Mouse (Mus musculus): Measurements from ENCODE around the gene Gm21789.
"Not testable (repeated sequence)": the region's sequence is repeated elsewhere in the genome, so short reads cannot be mapped to it uniquely, and the experiment has no call there.

Gm21789 gene

DNA sequence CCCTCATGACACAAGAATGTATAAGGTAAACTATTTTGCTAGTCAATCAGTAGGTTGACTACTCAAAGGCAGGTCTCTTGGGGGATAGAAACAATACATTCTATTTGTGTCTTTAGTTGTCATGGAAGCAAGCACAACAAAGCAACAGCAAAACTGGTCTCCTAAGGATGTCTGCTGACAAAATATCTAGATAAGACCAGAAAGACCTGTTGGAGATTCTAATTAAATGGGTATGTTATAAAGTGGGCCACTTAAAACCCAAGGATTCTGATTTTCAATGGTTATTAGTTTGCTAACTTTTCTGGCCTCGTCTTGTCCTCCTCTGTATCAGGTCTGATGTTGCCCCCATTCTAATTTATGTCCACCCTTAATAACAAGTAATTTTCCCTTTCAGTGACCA, at the start of gene Gm21789:
Gene Gm21789 (plus strand): TSS at position 301 of the 400 bp plus-strand sequence.
- H3K27me3 ChIP-seq (ENCODE audit: control insufficient read depth, insufficient read depth, low read length, poor library complexity, severe bottlenecking); DNase-seq (ENCODE audit: low read depth, low spot score); H3K36me3 ChIP-seq (ENCODE audit: control insufficient read depth, insufficient read depth, low read length, poor library complexity, severe bottlenecking): not testable (repeated sequence)

DNA sequence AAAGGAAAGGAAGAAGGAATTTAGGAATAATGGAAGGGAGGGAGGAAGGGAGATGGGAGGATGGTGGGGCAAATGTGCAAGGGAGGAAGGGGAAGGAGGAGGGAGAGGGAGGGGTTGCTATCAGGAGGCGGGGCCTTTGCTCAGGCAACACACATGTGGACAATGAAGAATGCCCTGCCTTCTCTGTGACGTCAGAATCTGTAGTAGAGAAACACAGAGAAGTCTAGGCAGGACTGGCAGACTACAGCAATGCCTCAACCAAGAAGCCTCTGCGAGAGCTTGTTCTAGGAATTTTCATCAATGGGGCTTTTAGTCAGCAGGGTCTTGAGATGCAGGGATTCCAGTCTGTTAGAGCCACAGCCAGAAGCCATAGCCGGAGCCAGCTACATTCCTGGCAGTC, 47.2 kb upstream of the Gm21789 start, which contains the start of gene Btbd35f30:
Gene Btbd35f30 (plus strand): TSS at position 301 of the 400 bp plus-strand sequence.
- H3K27me3 ChIP-seq (ENCODE audit: control insufficient read depth, insufficient read depth, low read length, poor library complexity, severe bottlenecking); H3K36me3 ChIP-seq (ENCODE audit: control insufficient read depth, insufficient read depth, low read length, poor library complexity, severe bottlenecking); DNase-seq (ENCODE audit: low read depth, low spot score): not testable (repeated sequence)

DNA sequence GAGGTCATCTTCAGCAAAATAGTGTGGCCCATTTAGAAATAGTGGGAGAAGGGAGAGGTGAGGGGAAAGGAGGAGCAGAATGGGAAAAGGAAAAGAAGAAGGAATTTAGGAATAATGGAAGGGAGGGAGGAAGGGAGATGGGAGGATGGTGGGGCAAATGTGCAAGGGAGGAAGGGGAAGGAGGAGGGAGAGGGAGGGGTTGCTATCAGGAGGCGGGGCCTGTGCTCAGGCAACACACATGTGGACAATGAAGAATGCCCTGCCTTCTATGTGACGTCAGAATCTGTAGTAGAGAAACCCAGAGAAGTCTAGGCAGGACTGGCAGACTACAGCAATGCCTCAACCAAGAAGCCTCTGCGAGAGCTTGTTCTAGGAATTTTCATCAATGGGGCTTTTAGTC, 32.0 kb downstream of the Gm21789 start, which contains the start of gene Btbd35f5:
Gene Btbd35f5 (plus strand): TSS at position 301 of the 400 bp plus-strand sequence.
- DNase-seq (ENCODE audit: low read depth, low spot score); H3K36me3 ChIP-seq (ENCODE audit: control insufficient read depth, insufficient read depth, low read length, poor library complexity, severe bottlenecking); H3K27me3 ChIP-seq (ENCODE audit: control insufficient read depth, insufficient read depth, low read length, poor library complexity, severe bottlenecking): not testable (repeated sequence)

Data from splenic B cell, adult 2 months (primary cell).